Mouse (Mus musculus) B cell, adult 2 months (primary cell): ENCODE results near the gene Rbp2.

Source experiments
- DNase-seq, 2 experiments: peaks; one replicate each; pipeline ENCODE4 v3.0.0; 2022

Rbp2 gene

DNA sequence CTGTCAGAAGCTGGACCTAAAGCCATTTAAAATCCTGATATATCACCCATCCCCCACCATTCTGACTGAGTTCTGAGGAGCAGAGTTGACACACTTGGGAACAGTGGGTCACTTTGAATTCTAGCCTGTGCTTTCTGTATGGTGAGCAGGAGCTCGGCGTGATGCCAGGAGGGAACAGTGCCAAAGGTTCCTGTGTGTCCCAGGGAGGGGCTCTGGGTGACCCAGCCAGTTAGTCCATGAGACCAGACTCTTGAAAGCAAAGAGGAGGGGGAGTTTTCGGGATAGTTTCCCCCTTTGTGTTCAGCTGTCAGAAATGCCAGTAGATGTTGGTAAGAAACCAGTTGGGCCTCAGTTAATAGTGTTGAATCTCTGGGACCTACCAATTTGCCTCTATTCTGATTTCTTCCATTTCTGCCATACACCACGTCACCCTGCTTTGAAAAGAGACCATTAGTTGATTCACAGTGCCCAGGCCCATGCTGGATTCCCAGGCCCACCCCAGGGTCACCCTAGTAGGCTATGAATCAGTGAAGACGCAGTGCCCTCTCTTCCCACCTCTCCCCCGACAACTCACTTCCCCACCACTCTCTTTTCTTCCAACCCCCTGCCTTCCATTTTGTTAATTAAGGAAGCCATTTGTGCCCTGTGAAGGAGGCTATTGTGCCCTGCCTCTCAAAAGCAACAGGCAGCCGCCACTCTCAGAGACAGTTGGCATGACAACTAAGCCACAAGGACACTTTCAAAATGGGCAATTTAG is 39.0 kb downstream of the Rbp2 start:
- DNase-seq: no peak

DNA sequence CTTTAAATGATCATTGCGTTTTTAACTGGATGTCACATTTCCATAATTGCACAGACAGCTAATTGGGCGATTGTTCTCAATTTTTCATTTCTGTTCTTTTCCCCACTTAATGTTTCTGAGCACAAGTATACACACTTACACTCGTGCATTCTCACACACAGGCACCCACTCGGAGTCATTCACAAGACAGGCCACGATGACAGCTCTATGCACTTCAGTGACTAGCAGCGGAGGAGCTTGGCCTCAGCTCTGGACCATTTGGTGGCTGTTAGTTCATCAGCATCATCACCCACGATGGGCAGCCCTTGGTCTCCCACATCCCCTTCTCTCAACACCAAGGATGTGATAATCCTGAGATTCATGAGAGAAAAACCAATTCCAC is 39.6 kb downstream of the Rbp2 start:
- no peak for DNase-seq

DNA sequence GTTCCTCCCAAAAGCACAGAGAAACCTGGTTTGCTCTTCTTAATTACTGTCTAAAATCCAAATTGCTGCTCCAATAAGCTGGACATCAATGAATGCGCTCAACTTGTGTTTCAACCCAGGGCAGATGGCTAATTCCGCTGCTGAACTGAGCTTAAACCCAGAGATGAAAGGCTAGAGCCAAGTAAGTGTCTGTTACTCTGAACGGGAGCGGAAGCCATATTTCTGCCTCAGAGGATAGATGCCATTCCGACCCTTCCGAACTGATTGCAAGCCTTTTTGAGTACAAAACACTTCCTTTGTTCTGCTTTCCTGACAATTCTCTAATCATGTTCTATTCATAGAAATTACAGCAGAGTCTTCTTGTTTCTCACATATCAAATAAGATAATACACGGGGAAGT is 41.3 kb downstream of the Rbp2 start:
- no peak for DNase-seq

DNA sequence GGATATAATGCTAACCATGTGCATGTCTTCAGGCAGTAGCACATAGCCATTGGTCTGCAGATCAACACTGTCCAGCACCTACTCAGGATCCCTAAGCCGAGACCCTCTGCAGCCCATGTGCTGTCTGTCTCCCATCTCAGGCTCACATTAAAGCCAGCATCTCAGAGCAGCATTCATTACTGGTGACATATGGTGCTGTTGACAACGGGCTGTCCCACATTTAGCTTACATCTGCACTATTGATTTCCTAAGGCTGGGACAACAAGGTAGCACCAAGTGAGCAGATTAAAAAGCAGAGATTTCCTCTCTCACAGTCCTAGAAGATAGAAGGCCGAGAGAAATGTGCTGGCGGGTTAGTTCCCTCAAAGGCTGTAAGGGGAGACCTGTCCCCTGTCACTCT is 43.9 kb downstream of the Rbp2 start:
- DNase-seq: no peak

DNA sequence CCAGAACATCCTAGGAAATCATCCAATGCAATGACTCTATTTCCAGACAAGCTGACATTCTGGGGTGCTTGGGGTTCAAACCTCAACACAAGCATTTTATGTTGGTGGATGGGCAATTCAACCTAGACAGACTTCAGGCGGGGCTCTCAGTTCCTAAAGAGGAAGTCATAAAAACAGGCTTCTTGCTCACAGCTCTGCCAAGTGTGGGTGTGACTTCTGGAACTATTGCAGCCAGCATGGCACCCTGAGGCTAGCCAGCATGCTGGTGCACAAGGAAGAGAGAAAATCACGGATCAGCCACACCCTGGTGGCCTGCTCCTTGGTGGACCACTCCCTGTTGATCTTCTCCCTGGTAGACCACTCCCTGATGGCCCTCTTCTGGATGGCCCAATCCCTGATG is 45.1 kb downstream of the Rbp2 start:
- no peak for DNase-seq

DNA sequence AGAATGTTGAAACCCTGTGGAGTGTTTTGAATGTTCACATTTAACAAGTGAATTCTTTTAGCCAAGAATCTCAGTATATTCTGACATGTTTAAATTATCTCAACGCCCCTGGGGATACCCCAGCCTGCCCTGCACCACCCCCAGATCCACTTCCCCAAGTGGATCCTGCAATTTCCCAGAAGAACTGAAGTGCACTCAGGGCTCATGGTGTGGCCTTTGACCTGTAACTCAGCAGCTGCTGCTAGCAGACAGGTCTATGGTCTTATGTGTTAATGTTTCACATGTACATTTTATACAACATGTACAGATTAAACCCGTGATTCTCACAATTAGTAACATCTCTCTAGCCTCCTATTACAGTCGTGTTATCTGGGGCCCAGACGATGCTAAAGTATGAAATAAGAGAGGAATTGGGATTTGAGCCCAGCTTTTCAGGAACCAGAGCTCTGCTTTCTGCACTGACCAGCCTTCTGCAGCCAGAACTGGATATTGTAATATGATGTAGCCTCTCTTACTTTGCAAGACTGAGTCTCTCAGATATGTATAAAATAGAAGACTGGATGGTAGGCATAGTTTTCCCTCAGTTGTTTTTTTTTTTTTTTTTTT is 48.9 kb downstream of the Rbp2 start:
- DNase-seq: no peak

DNA sequence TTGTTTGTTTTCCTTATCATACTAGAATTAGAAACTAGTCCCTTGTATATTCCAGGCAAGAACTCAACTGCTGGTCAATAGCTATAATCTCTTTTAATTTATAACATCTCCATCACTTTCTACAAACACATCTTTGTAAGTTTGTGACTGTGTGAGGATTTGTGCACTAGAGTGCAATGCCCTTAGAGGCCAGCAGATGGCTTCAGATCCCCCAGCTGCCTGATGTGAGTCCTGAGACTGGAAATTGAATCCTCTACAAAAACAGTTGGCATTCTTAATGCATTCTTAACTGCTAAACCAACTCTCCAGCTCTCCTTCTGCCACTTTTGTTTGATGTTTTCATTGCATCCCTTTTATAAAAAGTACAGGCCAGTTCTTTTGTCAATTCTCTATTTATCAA is 49.8 kb downstream of the Rbp2 start:
- no peak for DNase-seq

DNA sequence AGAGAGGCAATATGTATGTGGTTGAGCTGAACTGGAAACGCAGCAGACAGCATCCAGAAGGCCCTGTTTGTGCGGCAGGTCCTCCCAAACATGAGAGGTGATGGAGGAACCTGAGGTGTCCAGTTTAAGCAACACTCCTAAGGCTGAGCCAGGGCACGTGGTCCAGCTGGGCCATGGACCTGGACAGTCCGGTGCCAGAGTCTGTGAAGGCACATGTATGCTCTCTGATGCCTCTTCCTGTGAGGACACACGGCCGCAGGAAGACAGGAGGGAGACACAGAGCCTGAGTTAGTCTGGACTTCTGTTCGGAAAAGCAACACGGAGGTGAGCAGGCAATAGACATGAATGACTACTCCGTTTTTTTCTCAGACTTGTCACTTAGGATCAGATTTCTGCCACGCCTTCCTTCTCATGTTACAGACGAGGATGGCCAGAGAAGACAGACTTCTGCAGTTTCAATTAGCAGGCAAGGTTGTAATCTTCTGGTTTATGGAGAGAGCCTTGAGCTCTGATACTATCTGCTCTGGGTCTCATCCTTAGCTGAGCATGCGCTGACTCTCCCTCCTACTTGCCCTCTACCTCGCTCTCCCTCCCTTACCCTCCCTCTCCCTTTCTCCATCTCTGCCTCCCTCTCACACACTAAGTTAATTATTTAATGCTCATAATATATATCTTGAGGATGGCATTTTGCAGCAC is 52.2 kb downstream of the Rbp2 start:
- DNase-seq: no peak

DNA sequence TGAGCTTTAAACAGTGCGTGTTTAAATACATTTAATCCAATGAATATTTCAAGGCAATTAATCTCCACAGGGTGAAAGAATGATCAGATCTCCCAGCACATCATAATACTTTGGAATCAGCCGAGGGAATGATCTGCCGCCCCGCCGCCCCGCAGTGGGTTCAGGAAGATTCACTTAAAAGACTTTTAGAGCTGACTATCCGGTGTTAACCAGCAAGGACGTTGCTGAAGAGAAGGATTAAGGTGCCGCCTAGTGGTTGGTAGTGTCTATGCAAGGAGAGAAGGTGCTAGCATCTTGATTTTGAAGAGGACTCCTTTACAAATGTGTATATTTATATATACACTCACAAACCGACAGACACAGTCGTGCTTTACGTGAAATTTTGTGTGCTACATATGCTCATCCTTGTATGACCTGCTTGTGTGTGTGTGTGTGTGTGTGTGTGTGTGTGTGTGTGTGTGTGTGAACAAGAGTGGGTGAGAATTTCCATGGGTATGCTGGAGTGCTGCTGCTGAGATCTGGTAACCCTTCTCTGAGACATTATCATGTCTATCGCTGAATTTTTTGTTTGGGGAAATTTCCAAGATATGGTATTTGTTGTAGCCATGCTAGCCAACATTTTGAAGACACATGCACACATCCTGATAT is 52.9 kb downstream of the Rbp2 start:
- DNase-seq: peak; percentile 45 to 51

DNA sequence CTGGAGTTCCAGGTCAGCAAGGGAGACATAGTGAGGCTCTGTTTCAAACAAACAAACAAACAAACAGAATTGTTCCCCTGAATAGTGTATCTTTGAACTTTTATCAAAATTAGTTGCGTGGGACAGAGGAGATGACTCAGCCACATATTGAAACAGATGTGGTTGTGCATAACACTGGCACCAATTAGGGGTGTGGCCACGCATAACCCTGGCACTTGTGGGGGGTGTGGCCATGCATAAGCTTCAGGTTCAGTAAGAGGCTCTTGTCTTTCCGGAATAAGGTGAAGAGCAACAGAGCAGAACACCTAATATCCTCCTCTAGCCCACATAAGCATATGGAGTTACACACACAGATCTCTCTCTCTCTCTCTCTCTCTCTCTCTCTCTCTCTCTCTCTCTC is 58.1 kb downstream of the Rbp2 start:
- no peak for DNase-seq
